Mouse (Mus musculus) forebrain, embryonic 16.5 days (tissue): ENCODE results near the gene Bckdha. TPM values are rescaled to one million over a fixed set of nuclear protein-coding genes. Genes with fewer than 3 reads are reported as not detected.

Source experiments
- ATAC-seq: fragments of 200-750 bp; cut with Nextera tagmentation; 2 replicates; pipeline ENCODE4 v1.8.0; 2017; ENCODE audit warnings: mild to moderate bottlenecking, moderate library complexity
- H3K27ac ChIP-seq: fragments of 300-500 bp; sonication (generic); 2 replicates; pipeline ENCODE4 v1.5.1; 2014; ENCODE audit warnings: low read length, control low read depth
- H3K27me3 ChIP-seq: fragments of 300-500 bp; sonication (generic); replicated peaks from 2 replicates; pipeline ENCODE4 v1.6.1; 2014; ENCODE audit warnings: low read length; ENCODE audit not compliant: control insufficient read depth, insufficient read depth
- H3K36me3 ChIP-seq: fragments of 300-500 bp; sonication (generic); 2 replicates; pipeline ENCODE4 v1.6.1; 2014; ENCODE audit not compliant: control insufficient read depth, insufficient read depth
- H3K4me1 ChIP-seq: fragments of 300-500 bp; sonication (generic); replicated peaks from 2 replicates; pipeline ENCODE4 v1.6.1; 2014; ENCODE audit warnings: low read length; ENCODE audit not compliant: control insufficient read depth, insufficient read depth
- H3K4me2 ChIP-seq: fragments of 300-500 bp; sonication (generic); 2 replicates; pipeline ENCODE4 v1.6.1; 2014; ENCODE audit warnings: mild to moderate bottlenecking, low read length, control low read depth
- H3K4me3 ChIP-seq: fragments of 300-500 bp; sonication (generic); replicated peaks from 2 replicates; pipeline ENCODE4 v1.5.1; 2014; ENCODE audit warnings: mild to moderate bottlenecking, low read length, control low read depth
- H3K9ac ChIP-seq: fragments of 300-500 bp; sonication (generic); replicated peaks from 2 replicates; pipeline ENCODE4 v1.6.1; 2014; ENCODE audit warnings: low read depth, low read length, control low read depth
- H3K9me3 ChIP-seq: fragments of 300-500 bp; sonication (generic); 2 replicates; pipeline ENCODE4 v1.6.1; 2016; ENCODE audit warnings: low read length; ENCODE audit not compliant: control insufficient read depth
- WGBS: fragments of 180-500 bp; shearing (Covaris S2); extraction: QIAGEN DNeasy Blood & Tissue Kit; methylation state at CpG from one replicate; pipeline ENCODE4 v1.1.7; 2014; 5-methylcytosine and 5-hydroxymethylcytosine counted together
- polyA plus RNA-seq: library from polyadenylated mRNA; unstranded; fragments of >200 nt; fragmentation: Nextera tagmentation; extraction: Ambion mirVana; gene quantifications from 2 replicates; pipeline ENCODE4 v1.2.1, GENCODE M21; 2015

Bckdha gene
- polyA plus RNA-seq, 1 experiment from 2014 or later, result 57.7 TPM

- peaks cover 24% of the 10 kb centered on the region for H3K4me1 ChIP-seq
- no peaks in the 10 kb centered on the region for H3K9me3 ChIP-seq
- no peak for ATAC-seq
- H3K9ac ChIP-seq, result no peak overlapping the region
- H3K36me3 ChIP-seq, result no peaks in the 10 kb centered on the region
- no peak overlapping the region for H3K27ac ChIP-seq
- no peak overlapping the region for H3K4me2 ChIP-seq
- H3K27me3 ChIP-seq, result no peaks in the 10 kb centered on the region
- WGBS, result 82% methylated on average over 11 of the region's 11 CpGs
- no peak overlapping the region for H3K4me3 ChIP-seq
These were observed 3.0 kb downstream of the Bckdha start for GRCm38 (mm10) chr7:25655601-25656428.

GRCm38 (mm10) chr7:25652244-25652759 is 6.5 kb downstream of the Bckdha start:
- Histone ChIP-seq H3K36me3 (no peaks in the 10 kb centered on the region), H3K4me3 (no peak overlapping the region), H3K27me3 (no peaks in the 10 kb centered on the region), H3K9ac (no peak overlapping the region), H3K4me2 (no peak overlapping the region), H3K9me3 (no peaks in the 10 kb centered on the region), H3K27ac (no peak overlapping the region), H3K4me1 (peaks cover 8% of the 10 kb centered on the region)
- 92% methylated on average over 12 of the region's 12 CpGs for WGBS
- ATAC-seq, result no peak

- no peak overlapping the region for H3K4me2 ChIP-seq
- H3K9me3 ChIP-seq, result no peaks in the 10 kb centered on the region
- H3K4me3 ChIP-seq, result no peak overlapping the region
- no peaks in the 10 kb centered on the region for H3K27me3 ChIP-seq
- H3K27ac ChIP-seq, result no peak overlapping the region
- ATAC-seq, result no peak
- H3K9ac ChIP-seq, result no peak overlapping the region
- 0 out of 2 replicates have a peak, but pooled peaks cover under 1% of the 10 kb centered on the region for H3K4me1 ChIP-seq
- H3K36me3 ChIP-seq, result no peaks in the 10 kb centered on the region
- WGBS, result 91% methylated on average over 8 of the region's 8 CpGs
These were observed 7.5 kb downstream of the Bckdha start for GRCm38 (mm10) chr7:25651281-25651680.

GRCm38 (mm10) chr7:25649839-25650238 is 8.9 kb downstream of the Bckdha start:
- Histone ChIP-seq H3K4me1 (no peaks in the 10 kb centered on the region), H3K4me3 (no peak overlapping the region), H3K27me3 (no peaks in the 10 kb centered on the region), H3K36me3 (peaks cover 3% of the 10 kb centered on the region; the same call in 1 of the 2 replicates), H3K9me3 (no peaks in the 10 kb centered on the region), H3K9ac (no peak overlapping the region), H3K27ac (no peak overlapping the region), H3K4me2 (no peak overlapping the region)
- no peak for ATAC-seq
- WGBS, result 85% methylated on average over 5 of the region's 5 CpGs

- ATAC-seq, result no peak
- Histone ChIP-seq H3K4me1 (no peaks in the 10 kb centered on the region), H3K27ac (no peak overlapping the region), H3K9ac (no peak overlapping the region), H3K4me2 (no peak overlapping the region), H3K36me3 (peaks cover 3% of the 10 kb centered on the region; the same call in 1 of the 2 replicates), H3K4me3 (no peak overlapping the region), H3K27me3 (no peaks in the 10 kb centered on the region), H3K9me3 (no peaks in the 10 kb centered on the region)
- WGBS, result 62% methylated on average over 5 of the region's 5 CpGs
These were observed 11.1 kb downstream of the Bckdha start for GRCm38 (mm10) chr7:25647574-25648123.

- no peaks in the 10 kb centered on the region for H3K27me3 ChIP-seq
- H3K27ac ChIP-seq, result no peak overlapping the region
- H3K36me3 ChIP-seq, result peaks cover 3% of the 10 kb centered on the region; the same call in 1 of the 2 replicates
- no peak overlapping the region for H3K4me3 ChIP-seq
- H3K4me1 ChIP-seq, result no peaks in the 10 kb centered on the region
- 31% methylated on average over 14 of the region's 14 CpGs for WGBS
- no peak overlapping the region for H3K4me2 ChIP-seq
- H3K9me3 ChIP-seq, result no peaks in the 10 kb centered on the region
- ATAC-seq, result no peak
- H3K9ac ChIP-seq, result no peak overlapping the region
These were observed 13.7 kb downstream of the Bckdha start for GRCm38 (mm10) chr7:25645074-25645473.

- H3K4me1 ChIP-seq, result peaks cover 3% of the 10 kb centered on the region
- no peak overlapping the region for H3K4me3 ChIP-seq
- no peaks in the 10 kb centered on the region for H3K9me3 ChIP-seq
- ATAC-seq, result no peak
- H3K4me2 ChIP-seq, result no peak overlapping the region
- no peak overlapping the region for H3K9ac ChIP-seq
- H3K27ac ChIP-seq, result no peak overlapping the region
- 72% methylated on average over 4 of the region's 4 CpGs for WGBS
- peaks cover 3% of the 10 kb centered on the region; the same call in 1 of the 2 replicates for H3K36me3 ChIP-seq
- H3K27me3 ChIP-seq, result no peaks in the 10 kb centered on the region
These were observed 14.2 kb downstream of the Bckdha start for GRCm38 (mm10) chr7:25644631-25645030.

GRCm38 (mm10) chr7:25644136-25644535 is 14.6 kb downstream of the Bckdha start:
- peaks cover 3% of the 10 kb centered on the region; the same call in 1 of the 2 replicates for H3K36me3 ChIP-seq
- H3K9me3 ChIP-seq, result no peaks in the 10 kb centered on the region
- no peak overlapping the region for H3K9ac ChIP-seq
- peaks cover 4% of the 10 kb centered on the region for H3K4me1 ChIP-seq
- no peak overlapping the region for H3K27ac ChIP-seq
- ATAC-seq, result no peak
- 80% methylated on average over 10 of the region's 10 CpGs for WGBS
- H3K27me3 ChIP-seq, result no peaks in the 10 kb centered on the region
- no peak overlapping the region for H3K4me2 ChIP-seq
- H3K4me3 ChIP-seq, result no peak overlapping the region

GRCm38 (mm10) chr7:25639754-25640153 is 19.0 kb downstream of the Bckdha start:
- Histone ChIP-seq H3K4me1 (peaks cover 4% of the 10 kb centered on the region), H3K27me3 (no peaks in the 10 kb centered on the region), H3K36me3 (0 out of 2 replicates have a peak, but pooled peaks cover 5% of the 10 kb centered on the region), H3K9me3 (no peaks in the 10 kb centered on the region), H3K27ac (no peak overlapping the region), H3K9ac (no peak overlapping the region), H3K4me2 (no peak overlapping the region), H3K4me3 (no peak overlapping the region)
- 74% methylated on average over 4 of the region's 4 CpGs for WGBS
- no peak; the same call in 1 of the 2 replicates for ATAC-seq
